In genomic region chr2:59406976-59407375, GRCm38 (mm10) we compare ENCODE assay signal across 9 mouse cellular contexts.
A peak's percentile ranks its signal among the peaks of the same experiment; 100 is the strongest.
DNase-seq lines count a peak whose midpoint lies in the region; ATAC-seq and TF ChIP-seq lines count a peak whose summit lies in the region.
"Had no signal": no experiment of that assay in that cellular context is flagged by ENCODE, and none has a peak within 500 bp of the region (broad histone marks: within the 10 kb centered on the region; RNA-seq: fewer than 3 reads in every experiment).

No protein-coding gene starts in this region.

- no peak overlapping the region for H3K9ac ChIP-seq in heart, embryonic 15.5 days
- no peak overlapping the region for H3K9ac ChIP-seq in midbrain, postnatal 0 days (replicated peaks; ENCODE audit: low read length, poor library complexity, severe bottlenecking)

- no peak overlapping the region for H3K4me3 ChIP-seq in heart, embryonic 15.5 days
- H3K4me3 ChIP-seq in midbrain, postnatal 0 days (ENCODE audit: low read depth, low read length), result no peak overlapping the region
- H3K4me3 ChIP-seq: megakaryocyte, embryonic 14.5 days had no signal

- H3K4me2 ChIP-seq in heart, embryonic 15.5 days, result no peak overlapping the region; the same call in 1 of the 2 replicates
- no peak overlapping the region for H3K4me2 ChIP-seq in midbrain, postnatal 0 days (ENCODE audit: low read depth, low read length, poor library complexity, severe bottlenecking)

- H3K4me1 ChIP-seq in heart, embryonic 15.5 days (replicated peaks), result peaks cover 18% of the 10 kb centered on the region
- no peaks in the 10 kb centered on the region for H3K4me1 ChIP-seq in midbrain, postnatal 0 days (ENCODE audit: insufficient read depth, low read length)
- H3K4me1 ChIP-seq: megakaryocyte, embryonic 14.5 days had no signal

- 37% methylated on average over 3 of the region's 3 CpGs for WGBS in heart, embryonic 15.5 days
- 78% methylated on average over 3 of the region's 3 CpGs for WGBS in midbrain, postnatal 0 days

- H3K27ac ChIP-seq in heart, embryonic 15.5 days, result peak overlapping the region; percentile 81
- no peak overlapping the region for H3K27ac ChIP-seq in midbrain, postnatal 0 days (ENCODE audit: low read depth, low read length)

- intact Hi-C loops in left cerebral cortex, postnatal 4 days (cut with DNase I), result no loop called here
- intact Hi-C loops in left cerebral cortex, postnatal 36 days (cut with DNase I), result no loop called here

- peak; percentile 79 for ATAC-seq in heart, embryonic 15.5 days (replicated peaks; ENCODE audit: insufficient number of reproducible peaks, insufficient read depth, low FRiP score, low read depth)
- ATAC-seq in midbrain, postnatal 0 days (ENCODE audit: low FRiP score), result no peak
- ATAC-seq in activated CD4-positive, CD25-positive, alpha-beta regulatory T cell, adult 4 months, result no peak

- no peak for TF ChIP-seq CTCF in midbrain, postnatal 0 days (IDR thresholded peaks at IDR 0.05)

- DNase-seq in adrenal gland, postnatal 36 days, result peak; percentile 8 to 17
- DNase-seq in adrenal gland, postnatal 4 days (ENCODE audit: low spot score in 2 of 2), result no peak
- DNase-seq in left cerebral cortex, postnatal 4 days, result peak; percentile 44
- DNase-seq in left cerebral cortex, postnatal 36 days (ENCODE audit: low spot score in 2 of 2), result no peak
- DNase-seq in midbrain, postnatal 0 days (ENCODE audit: low spot score), result peak; percentile 44
- DNase-seq in spleen, postnatal 36 days (ENCODE audit: low spot score in 2 of 2), result no peak

- no peaks in the 10 kb centered on the region for H3K36me3 ChIP-seq in heart, embryonic 15.5 days
- no peaks in the 10 kb centered on the region for H3K36me3 ChIP-seq in midbrain, postnatal 0 days (ENCODE audit: insufficient read depth, low read length)

- no peaks in the 10 kb centered on the region for H3K9me3 ChIP-seq in heart, embryonic 15.5 days (replicated peaks)
- H3K9me3 ChIP-seq in midbrain, postnatal 0 days (ENCODE audit: low read length), result no peaks in the 10 kb centered on the region

- H3K27me3 ChIP-seq in heart, embryonic 15.5 days, result no peaks in the 10 kb centered on the region
- H3K27me3 ChIP-seq in midbrain, postnatal 0 days (ENCODE audit: insufficient read depth, low read length), result no peaks in the 10 kb centered on the region
- H3K27me3 ChIP-seq: megakaryocyte, embryonic 14.5 days had no signal

Comparison
In these comparisons a context has a peak if more than half of its experiments do, and no peak if none do; other contexts are left out.
1. DNase-seq: peak in adrenal gland, postnatal 36 days (2 of 2), left cerebral cortex, postnatal 4 days (single experiment) and midbrain, postnatal 0 days (single experiment); none in adrenal gland, postnatal 4 days (0 of 2), left cerebral cortex, postnatal 36 days (0 of 2) and spleen, postnatal 36 days (0 of 2).